Mouse (Mus musculus) urinary bladder, adult 2 months (tissue): ENCODE results near the gene Nme7. TPM values are rescaled to one million over a fixed set of nuclear protein-coding genes. Genes with fewer than 3 reads are reported as not detected.
A peak's percentile ranks its signal among the peaks of the same experiment; 100 is the strongest.

Experiments
- DNase-seq: peaks from one replicate; pipeline ENCODE4 v3.0.0; 2022; ENCODE audit warnings: low spot score
- polyA plus RNA-seq: library from polyadenylated mRNA; depleted of rRNA; stranded (reverse); fragments of >200 nt; gene quantifications from 2 replicates; pipeline ENCODE4 v1.2.3, GENCODE M21; 2012; rRNA removed

Gene Nme7
- 14.1 and 14.9 TPM in 2 replicates for polyA plus RNA-seq

DNA sequence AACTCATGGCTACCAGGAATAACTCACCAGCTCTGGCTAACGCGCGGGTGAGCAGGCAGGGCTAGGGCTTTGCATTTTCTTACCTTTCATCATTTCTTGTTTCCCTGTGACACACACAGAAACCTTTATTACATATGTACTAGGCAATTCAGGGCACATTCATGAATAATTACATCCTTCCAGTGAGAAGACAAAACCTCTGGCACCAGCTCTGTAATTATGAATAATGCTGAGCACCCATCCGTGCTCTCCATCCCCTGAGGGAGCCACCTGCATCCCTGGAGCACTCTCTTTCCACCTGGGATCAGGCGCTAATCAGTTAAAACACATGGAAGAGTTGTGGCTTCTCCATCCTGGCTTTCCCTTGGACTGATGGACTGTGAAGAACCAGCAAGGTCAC lies at the start of gene Nme7:
Gene Nme7 (plus strand): TSS at position 301 of the 400 bp plus-strand sequence.
- DNase-seq = no peak

DNA sequence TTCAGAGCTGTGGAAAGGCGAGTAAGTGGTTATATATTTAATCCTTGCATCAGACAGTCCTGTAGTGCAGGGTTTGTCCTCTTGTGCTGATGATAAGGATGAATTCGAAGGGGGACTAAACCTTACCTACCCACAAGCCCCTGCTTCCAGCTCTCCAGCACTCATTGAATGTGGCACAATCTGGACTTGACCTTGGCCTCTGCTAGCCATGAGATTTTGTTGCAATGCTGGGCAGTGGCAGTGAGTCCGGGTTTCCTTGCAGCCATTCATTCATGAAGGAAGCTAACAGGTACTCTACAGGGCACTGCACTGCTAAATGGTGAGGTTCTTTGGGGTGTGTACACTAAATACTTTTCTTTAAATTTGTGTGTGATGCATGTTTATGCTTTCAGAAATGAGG lies 49.1 kb upstream of the Nme7 start:
- no peak for DNase-seq

DNA sequence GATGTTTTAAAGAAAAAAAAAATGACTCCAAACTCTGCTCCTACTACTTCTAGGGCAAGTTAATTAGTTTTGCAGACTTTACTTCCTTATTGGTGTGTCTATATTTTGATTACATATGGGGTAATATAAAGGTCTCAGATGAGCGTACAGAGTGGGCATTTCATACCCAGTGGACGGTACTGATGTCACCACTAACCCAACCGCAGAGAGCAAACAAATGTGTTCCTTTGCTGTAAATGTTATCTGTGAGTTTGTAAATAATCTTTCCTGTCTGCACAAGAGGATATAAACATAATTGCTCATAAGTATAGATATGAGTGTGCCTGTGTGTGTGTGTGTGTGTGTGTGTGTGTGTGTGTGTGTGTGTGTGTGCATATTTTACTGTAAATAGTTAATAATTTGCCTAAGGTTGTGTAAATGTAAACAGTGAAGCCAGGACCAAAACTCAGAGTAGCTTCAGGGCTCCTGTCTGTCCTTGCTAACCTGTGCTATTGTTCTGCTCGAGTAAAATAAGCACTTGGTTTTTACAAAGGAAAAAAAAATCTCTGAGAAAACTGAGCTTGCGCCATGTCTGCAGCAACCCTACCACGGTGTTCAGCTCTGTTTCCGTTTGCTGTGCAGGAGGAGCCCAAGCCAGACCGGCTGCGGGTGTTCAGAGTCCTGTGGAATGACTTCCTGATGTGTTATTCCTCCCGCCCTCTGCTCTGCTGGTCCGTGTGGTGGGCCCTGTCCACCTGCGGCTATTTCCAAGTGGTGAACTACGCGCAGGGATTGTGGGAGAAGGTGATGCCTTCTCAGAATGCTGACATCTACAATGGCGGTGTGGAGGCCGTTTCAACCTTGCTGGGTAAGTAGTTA lies 43.5 kb upstream of the Nme7 start:
- no peak for DNase-seq

DNA sequence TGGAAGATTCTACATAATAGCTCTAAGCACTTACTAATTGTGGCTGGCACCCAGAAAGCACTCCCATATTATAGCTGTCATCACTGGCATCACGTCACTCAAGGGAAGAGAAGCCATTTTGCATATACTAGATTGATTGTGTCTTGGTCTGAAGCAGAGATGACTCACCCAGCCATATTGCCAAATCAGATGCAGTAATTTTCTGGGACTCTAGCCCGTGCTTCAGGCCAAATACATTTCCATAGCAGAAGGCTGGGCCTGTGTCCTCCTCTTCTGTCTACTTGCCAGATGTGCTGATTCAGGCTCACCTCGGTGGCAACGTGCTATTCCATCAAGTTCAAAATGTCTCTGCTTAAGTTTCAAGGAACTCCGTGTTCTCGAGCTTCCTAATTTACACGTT lies 42.4 kb upstream of the Nme7 start:
- DNase-seq = no peak

DNA sequence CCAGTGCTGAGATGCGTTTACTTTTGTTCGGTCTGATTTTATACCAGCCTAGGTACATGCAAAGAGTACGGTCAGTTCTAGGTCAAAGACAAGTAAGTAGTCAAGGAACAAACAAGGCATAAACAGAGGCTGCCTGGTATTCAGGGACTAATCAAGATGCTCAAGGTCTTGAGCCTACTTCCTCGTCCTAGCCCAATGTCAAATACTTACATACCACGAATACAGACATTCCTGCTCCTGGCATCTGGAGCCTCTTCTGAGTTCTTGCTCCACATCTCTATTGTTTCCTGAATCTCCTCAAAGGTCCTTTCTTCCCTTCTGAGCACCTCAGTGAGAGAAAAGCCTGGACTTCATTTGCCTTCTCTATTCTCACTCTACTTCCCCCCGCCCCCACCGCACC lies 33.0 kb upstream of the Nme7 start:
- no peak for DNase-seq

DNA sequence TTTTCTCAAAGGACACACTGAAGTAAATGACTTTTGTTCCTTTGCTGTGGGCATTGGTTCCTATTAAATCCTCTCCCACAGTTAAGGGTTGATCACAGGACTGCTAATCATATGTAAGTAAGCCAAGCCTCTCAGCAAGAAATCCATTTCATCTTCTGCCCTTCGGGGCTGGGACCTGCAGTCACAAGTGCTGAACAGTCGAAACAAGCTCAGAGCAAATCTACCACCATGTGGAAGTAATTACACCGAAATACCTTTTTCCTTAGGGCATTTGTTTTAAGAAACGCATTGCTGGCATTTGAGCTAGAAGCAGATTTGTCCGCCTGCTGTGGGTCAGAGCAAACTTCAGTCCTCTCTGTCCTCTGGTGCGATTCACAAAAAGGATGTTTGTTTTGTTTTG lies 30.3 kb upstream of the Nme7 start:
- no peak for DNase-seq

DNA sequence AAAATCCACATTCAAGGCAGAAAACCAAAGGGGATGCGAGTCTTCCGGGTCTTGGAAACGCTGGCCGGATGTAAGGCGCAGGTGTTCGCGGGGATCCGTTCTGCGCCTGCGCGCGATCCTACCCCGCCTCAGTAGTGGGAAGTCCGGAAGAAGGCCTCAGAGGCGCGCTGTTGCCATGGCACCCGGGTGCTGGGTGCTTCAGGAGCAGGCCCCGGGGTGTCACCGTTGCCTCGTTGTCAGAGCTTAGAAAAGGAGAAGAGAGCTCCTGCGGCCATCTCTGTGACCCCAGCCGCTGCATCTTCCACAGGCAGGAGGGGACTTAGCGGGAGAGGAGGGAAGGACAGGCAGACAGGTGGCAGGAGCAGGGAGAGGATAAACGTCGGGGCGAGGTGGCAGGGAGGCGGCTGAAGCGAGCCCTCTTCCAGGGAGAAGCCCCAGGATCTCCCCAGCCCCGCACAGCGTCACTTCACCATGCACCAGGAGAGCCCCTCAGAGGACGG lies 28.4 kb upstream of the Nme7 start, which contains the start of gene Ccdc181:
Gene Ccdc181 (plus strand): TSS at position 131 of the 500 bp plus-strand sequence.
- DNase-seq = peak; percentile 82

DNA sequence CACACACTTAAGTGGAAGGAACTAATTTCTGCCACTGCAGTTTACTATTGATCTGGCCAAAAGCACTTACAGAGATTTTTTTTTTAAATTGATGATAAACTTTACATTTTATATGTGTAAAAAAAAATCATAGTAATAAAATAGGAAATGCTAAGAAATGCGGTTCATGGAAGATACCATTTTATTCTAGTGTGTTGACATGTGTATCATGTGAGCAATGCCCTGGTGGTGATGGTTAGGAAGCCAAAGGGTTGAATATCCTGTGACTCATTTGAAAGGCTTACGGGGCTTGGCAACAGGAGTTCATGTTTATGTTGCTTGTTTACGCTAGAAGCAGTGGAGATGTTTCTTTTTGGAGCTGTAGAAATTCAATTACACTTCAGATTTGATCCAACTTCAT lies 27.4 kb upstream of the Nme7 start:
- DNase-seq = no peak

DNA sequence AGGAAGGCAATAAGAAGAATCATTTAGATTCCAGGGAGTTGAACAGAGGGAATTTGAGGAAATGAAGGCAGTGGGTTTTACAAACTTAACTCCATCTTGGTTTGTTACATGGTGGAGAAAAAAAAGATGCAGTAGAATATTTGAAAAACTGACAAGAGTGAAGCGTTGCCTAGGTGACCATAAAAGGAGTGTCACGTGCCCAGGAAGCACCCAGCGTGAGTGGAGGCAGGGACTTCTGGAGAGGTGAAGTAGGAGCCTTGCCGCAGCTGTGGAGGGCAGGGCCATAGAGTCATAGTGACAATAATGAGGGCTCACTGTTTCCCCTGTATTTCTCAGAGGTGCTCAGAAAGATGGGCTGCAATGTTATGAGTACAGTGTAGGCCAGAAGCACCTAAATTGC lies 24.6 kb upstream of the Nme7 start:
- no peak for DNase-seq

DNA sequence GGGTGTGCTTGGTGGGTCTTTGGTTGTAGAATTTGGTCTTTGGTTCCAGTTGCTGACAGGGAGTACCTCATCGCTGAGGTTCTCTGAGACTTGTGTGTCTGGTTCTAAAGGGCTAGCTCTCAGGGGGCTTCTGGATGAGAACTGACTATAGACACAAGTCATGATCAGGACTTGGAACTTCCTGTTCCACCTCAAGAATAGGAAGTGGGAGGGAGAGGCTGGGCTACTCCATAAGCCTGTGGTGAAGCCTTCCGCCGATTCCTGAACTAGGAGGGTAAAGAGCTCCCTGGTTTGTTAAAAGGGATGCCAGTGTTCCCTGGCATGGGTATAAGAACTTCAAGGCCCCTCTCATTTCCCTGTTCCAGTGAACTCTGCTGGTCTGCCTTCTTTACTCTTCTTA lies 19.9 kb upstream of the Nme7 start:
- no peak for DNase-seq

DNA sequence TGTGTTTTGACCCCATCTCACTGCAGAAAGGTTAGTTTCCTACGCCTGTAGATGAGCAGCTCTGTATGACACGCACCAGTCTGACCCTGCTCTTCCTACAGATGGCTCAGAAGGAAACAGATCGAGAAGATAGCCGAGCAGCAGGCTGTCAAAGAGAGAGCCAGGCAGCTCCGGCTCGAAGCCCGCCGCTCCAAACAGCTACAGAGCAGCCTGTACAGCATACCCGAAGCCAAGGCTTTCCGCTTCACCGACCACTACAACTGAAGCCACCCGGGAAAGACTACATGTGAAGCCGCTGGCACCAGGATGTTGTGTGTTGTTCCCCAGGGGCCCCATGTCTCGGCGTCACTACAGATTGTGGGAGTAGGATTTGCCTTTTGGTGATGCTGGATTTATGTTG lies 16.5 kb upstream of the Nme7 start:
- no peak for DNase-seq

DNA sequence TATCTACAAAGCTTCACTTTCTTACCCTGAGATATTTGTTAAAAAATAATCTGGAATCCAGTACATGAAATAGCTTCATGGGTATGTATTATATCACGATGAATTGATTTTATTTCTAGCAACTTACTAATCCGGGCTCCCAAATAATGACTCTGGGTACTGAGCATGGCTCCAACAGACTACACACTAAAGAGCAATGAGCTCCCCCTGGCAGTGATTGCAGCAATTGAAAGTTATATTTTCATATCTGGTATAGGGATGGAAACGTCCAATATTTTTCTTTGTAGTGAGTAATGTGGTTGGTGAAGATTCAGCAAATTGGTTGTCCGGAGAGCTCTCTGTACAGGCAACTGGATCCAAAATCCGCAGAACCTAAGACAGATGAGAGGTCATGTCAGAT lies 11.9 kb upstream of the Nme7 start:
- DNase-seq = no peak

DNA sequence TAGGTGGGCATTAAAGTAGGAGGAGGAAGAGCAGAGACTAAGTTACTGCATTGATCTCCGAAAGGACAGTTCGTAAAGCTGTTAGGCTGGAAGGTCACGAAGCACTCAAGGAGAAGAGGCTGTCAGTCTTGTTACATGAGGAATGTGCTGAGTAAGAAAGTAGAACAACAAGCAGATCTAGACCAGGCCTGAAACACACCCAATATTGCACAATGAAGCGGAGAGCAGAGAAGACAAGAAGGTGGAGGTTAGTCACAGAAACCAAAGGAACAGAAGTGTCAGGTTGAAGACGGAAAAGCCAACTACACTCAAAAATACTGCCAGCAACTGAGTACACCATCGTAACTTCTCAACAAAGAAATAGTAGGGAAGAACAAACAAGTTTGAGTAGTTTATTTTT lies 9.8 kb upstream of the Nme7 start:
- DNase-seq = no peak

DNA sequence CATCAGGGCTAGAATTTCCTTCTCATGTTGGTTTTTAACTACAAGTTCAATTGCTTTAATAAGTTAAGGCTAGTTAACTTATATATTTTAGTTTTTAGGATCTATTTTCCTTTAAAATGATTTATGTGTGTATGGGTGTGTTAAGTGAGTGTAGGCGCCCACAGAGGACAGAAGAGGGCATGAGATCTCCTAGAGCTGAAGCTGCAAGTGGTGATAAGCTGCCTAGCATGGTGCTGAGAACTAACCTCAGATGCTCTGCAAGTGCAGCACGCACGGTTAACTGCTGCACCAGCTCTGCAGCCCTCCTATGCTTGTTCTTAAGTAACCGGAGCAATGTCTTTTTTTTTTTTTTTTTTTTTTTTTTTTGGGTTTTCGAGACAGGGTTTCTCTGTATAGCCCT lies 7.4 kb upstream of the Nme7 start:
- no peak for DNase-seq

DNA sequence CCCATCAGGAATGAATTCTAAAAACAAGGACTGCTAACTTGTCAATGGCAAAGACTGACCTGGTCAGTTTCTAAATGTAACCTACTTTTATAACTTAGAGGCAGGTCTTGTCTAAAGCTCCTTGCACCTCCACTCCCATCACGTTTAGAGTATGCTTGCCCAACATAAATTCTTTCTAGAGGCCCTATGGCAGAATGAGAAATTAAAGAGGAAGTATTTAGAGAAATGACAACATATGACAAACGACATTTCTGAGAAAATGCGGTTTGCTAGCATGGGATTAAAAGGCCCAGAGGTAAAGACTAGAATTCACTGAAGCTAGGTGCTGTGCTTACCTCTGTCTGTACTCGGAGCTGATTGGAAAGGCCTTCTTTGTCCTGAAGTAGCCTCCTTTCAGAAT lies 2.0 kb upstream of the Nme7 start:
- no peak for DNase-seq

DNA sequence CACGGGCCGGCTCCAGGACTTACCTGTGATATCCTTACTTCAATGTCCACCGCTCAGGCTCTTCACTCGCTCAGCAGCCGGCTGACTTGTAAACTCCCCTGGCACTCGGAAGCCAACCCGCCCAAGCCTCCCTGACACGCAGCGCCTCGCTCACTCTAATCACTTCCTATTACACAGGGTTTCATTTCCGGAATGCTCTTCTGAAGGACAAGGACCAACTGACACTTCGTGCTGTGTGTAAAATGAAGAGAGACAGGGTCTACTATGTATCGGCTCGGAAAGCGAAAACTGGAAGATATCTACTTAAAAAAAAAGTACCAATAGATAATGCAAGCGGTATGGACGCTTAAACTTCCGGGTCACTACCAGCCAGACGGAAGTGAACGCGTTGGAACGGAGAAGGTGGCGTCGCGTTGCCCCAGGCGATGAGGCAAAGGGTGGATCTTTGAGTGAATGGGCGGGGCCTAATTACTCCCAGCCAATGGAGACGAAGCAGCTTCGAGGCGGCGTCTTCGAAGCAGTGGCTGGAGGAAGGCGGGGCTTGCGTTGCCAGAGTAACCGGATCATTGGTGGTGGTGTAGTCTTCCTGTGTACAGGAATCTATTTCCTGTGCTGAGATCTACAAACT lies 3.3 kb downstream of the Nme7 start, which contains the start of gene Blzf1:
Gene Blzf1 (minus strand): TSS at position 366 of the 628 bp plus-strand sequence.
- peak; percentile 71 for DNase-seq

DNA sequence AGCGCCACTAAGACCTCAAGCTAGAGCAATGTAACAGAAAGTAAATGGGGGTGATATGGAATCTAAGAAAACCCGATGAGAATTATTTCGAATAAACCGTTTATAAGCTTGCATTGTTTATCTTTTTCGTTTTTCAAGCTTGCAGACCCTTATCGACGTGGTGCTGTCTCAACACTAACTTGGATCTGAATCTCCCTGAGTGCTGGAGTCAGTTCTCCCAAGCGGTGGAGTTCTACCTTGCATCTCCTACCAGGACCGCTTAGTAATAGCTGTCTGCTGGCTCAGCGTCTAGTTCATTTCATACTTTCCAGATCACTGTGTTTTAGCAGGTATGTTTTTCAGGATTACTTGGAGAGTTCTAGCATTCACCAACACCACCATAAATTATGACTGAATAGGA lies 4.0 kb downstream of the Nme7 start:
- DNase-seq = no peak

DNA sequence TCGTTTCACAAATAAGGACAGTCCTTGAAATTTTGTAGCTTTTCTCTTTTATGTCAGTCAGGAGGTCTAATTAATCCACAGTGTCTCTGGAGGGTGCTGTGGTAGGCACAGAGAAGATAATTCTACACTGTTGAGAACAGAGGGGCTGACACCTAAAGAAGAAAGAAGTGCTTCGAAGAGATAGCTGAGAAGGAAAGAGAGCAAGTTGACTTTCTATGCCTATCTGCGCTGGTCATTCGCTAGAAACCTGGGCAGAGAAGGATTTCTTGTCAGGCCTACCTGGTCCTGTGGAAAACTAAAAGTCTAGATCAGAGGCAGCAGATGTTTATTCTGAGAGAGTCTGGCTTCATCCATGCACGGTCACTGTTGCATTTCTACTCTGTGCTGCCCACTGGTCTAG lies 10.2 kb downstream of the Nme7 start:
- DNase-seq = no peak

DNA sequence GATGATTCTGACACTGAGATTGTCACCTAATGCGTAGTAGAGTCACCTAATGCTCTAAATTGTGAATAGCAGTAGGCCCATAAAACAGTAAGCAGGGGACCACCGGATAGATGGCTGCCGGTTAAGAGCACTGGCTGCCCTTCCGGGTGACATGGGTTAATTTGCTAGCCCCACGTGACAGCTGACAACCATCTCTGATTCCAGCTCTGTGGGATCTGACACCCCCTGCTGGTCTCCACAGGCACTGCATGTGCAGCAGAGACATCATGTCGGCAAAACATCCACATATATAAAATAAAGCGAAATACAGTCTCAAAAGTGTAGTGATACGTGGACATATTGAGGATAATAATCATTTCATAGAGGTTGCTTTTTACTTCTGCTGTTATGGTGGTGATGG lies 11.3 kb downstream of the Nme7 start:
- DNase-seq = no peak

DNA sequence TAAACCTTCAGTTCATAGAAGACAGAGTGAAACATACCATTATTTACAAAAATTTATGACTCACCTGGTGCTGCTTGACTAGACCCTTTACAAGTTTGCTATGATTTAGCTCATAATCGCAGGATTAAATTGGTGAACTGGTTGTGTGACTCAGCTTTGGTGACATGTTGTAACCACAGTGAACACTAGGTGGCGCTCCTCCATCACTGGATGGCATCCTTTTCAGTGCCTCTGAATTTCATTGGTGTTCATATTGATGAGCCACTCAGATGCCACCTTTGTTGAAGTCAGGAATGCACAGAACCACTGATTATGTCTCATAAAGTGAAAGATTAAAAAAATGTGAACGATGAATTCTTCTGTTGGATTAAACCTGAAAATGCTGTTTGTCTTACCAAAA lies 12.8 kb downstream of the Nme7 start:
- peak; percentile 47 for DNase-seq

DNA sequence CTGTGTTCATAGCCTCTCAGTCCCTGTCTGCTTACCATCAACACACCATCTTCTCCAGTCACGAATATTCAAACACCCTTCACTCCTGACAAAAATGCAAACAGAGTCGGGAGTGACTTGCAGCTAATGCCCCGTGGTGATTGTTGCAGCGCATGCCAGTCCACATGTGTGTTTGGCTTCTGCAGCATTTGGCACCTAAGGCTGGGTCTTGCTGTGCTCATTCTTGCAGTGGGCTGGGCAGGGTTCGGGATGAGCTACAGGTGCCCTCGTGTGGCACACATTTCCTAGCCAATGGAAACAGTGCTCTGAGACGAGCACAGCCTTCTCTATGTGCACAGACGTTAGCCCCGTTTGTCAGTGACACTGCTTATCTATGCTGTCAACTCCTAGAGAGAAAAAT lies 13.3 kb downstream of the Nme7 start:
- DNase-seq = no peak

DNA sequence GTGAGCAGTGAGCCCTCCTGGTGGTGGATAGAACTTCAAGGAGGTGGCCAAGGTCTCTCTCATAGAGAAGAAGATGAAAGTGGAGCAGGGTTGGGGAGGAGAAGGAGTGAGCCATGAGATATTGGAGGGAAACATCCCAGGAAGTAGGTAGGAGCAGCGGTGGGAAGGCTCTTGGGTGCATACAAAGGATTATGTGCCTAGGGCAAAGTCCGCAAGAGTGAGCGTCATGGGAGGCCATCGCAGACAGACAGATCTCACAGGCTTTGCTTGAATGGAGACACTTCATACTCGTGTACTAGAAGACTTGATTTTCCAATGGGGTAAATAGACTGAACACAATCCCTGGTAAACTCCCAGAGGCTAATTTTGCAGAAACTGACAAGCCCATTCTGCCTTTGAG lies 14.6 kb downstream of the Nme7 start:
- DNase-seq = no peak

DNA sequence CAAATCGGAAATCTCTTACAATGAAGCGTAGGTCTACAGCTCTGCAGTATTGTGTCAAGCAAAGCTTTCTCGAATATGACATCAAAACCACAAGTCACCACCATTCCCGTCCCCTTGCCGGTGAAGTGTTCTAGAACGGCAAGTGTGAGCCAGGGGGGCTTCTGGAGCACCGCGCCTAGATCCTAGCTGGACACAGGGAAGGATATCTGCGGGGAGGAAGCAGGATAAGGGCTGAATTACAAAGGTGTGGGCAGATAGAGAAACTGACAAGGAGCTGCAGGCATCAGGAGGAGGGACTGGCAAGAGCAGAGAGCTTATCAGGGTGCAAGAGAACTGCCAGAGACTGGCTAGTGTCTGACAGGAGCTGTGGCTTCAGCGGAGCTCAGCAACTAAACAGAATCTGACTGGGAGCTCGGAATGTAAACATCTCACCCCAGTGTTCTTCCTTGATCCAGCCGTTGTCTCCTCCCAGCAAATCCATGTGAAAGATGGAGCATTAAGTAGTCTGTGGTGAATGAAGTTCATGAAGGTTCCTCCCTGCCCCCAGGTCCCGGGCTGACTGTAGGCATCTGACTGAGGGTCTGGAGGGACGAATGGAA lies 15.7 kb downstream of the Nme7 start:
- no peak for DNase-seq
